Mouse (Mus musculus) neural tube, embryonic 15.5 days (tissue): ENCODE data around the gene Psme2b. TPM values are rescaled to one million over a fixed set of nuclear protein-coding genes. Genes with fewer than 3 reads are reported as not detected.
"Not testable (repeated sequence)": the region's sequence is repeated elsewhere in the genome, so short reads cannot be mapped to it uniquely, and the experiment has no call there.

Experiments
- ATAC-seq: fragments of 200-750 bp; cut with Nextera tagmentation; 2 replicates; pipeline ENCODE4 v1.8.0; 2017; ENCODE audit warnings: mild to moderate bottlenecking, moderate TSS enrichment, moderate library complexity; ENCODE audit not compliant: low FRiP score
- H3K27ac ChIP-seq: fragments of 300-500 bp; sonication (generic); replicated peaks from 2 replicates; pipeline ENCODE4 v1.5.1; 2015; ENCODE audit warnings: mild to moderate bottlenecking, inconsistent platforms
- H3K27me3 ChIP-seq: fragments of 300-500 bp; sonication (generic); replicated peaks from 2 replicates; pipeline ENCODE4 v1.6.1; 2015; ENCODE audit warnings: inconsistent platforms
- H3K36me3 ChIP-seq: fragments of 300-500 bp; sonication (generic); 2 replicates; pipeline ENCODE4 v1.6.1; 2015; ENCODE audit warnings: inconsistent platforms
- H3K4me1 ChIP-seq: fragments of 300-500 bp; sonication (generic); 2 replicates; pipeline ENCODE4 v1.6.1; 2015; ENCODE audit warnings: inconsistent platforms
- H3K4me2 ChIP-seq: fragments of 300-500 bp; sonication (generic); 2 replicates; pipeline ENCODE4 v1.6.1; 2015; ENCODE audit warnings: inconsistent platforms, mild to moderate bottlenecking, moderate library complexity
- H3K4me3 ChIP-seq: fragments of 300-500 bp; sonication (generic); replicated peaks from 2 replicates; pipeline ENCODE4 v1.5.1; 2015; ENCODE audit warnings: mild to moderate bottlenecking, inconsistent platforms
- H3K9ac ChIP-seq: fragments of 300-500 bp; sonication (generic); replicated peaks from 2 replicates; pipeline ENCODE4 v1.6.1; 2015; ENCODE audit warnings: mild to moderate bottlenecking, inconsistent platforms
- H3K9me3 ChIP-seq: fragments of 300-500 bp; sonication (generic); replicated peaks from 2 replicates; pipeline ENCODE4 v1.6.1; 2016; ENCODE audit warnings: inconsistent platforms
- WGBS: fragments of 180-500 bp; shearing (Covaris S2); methylation state at CpG from one replicate; pipeline ENCODE4 v1.1.7; 2015; ENCODE audit warnings: mixed read lengths; 5-methylcytosine and 5-hydroxymethylcytosine counted together
- polyA plus RNA-seq: library from polyadenylated mRNA; unstranded; fragments of >200 nt; fragmentation: Nextera tagmentation; extraction: Ambion mirVana; gene quantifications from 2 replicates; pipeline ENCODE4 v1.2.1, GENCODE M21; 2015

The Psme2b gene
- polyA plus RNA-seq, 1 experiment from 2014 or later: 2.2 TPM

- not testable (repeated sequence) for H3K9ac ChIP-seq, H3K36me3 ChIP-seq, H3K27me3 ChIP-seq, H3K4me1 ChIP-seq, H3K4me2 ChIP-seq, H3K27ac ChIP-seq, H3K9me3 ChIP-seq, ATAC-seq, H3K4me3 ChIP-seq
- WGBS: no CpG with 5 or more reads among the region's 3 CpGs
These were observed 10.7 kb downstream of the Psme2b start for GRCm38 (mm10) chr11:48935291-48935690.

GRCm38 (mm10) chr11:48933923-48934322 is 12.1 kb downstream of the Psme2b start:
- ATAC-seq, H3K4me3 ChIP-seq, H3K4me1 ChIP-seq, H3K4me2 ChIP-seq, H3K27me3 ChIP-seq, H3K9me3 ChIP-seq, H3K36me3 ChIP-seq, H3K9ac ChIP-seq, H3K27ac ChIP-seq: not testable (repeated sequence)
- 62% methylated on average over 1 of the region's 1 CpGs for WGBS

- H3K27me3 ChIP-seq, H3K9ac ChIP-seq, H3K4me1 ChIP-seq, H3K9me3 ChIP-seq, H3K4me2 ChIP-seq, H3K27ac ChIP-seq, H3K4me3 ChIP-seq, ATAC-seq, H3K36me3 ChIP-seq: not testable (repeated sequence)
- WGBS: 90% methylated on average over 1 of the region's 1 CpGs
These were observed 12.6 kb downstream of the Psme2b start for GRCm38 (mm10) chr11:48933422-48933821.

GRCm38 (mm10) chr11:48928068-48928467 is 17.9 kb downstream of the Psme2b start:
- H3K4me1 ChIP-seq, H3K36me3 ChIP-seq, H3K9ac ChIP-seq, H3K4me2 ChIP-seq, ATAC-seq, H3K27me3 ChIP-seq, H3K4me3 ChIP-seq, H3K9me3 ChIP-seq, H3K27ac ChIP-seq: not testable (repeated sequence)
- 89% methylated on average over 1 of the region's 1 CpGs for WGBS

- H3K9me3 ChIP-seq, H3K27ac ChIP-seq, ATAC-seq, H3K27me3 ChIP-seq, H3K9ac ChIP-seq, H3K4me1 ChIP-seq, H3K4me3 ChIP-seq, H3K36me3 ChIP-seq, H3K4me2 ChIP-seq: not testable (repeated sequence)
These were observed 19.6 kb downstream of the Psme2b start for GRCm38 (mm10) chr11:48926437-48926836.

GRCm38 (mm10) chr11:48923818-48924217 is 22.2 kb downstream of the Psme2b start:
- H3K27me3 ChIP-seq, H3K9me3 ChIP-seq, H3K9ac ChIP-seq, H3K27ac ChIP-seq, H3K4me2 ChIP-seq, H3K36me3 ChIP-seq, H3K4me3 ChIP-seq, H3K4me1 ChIP-seq, ATAC-seq: not testable (repeated sequence)
- WGBS: 80% methylated on average over 5 of the region's 5 CpGs

GRCm38 (mm10) chr11:48918380-48918779 is 27.6 kb downstream of the Psme2b start:
- no peak for ATAC-seq
- H3K27me3 ChIP-seq: no peaks in the 10 kb centered on the region

GRCm38 (mm10) chr11:48913611-48914010 is 32.4 kb downstream of the Psme2b start:
- Histone ChIP-seq H3K9ac (no peak overlapping the region), H3K27me3 (no peaks in the 10 kb centered on the region), H3K9me3 (no peaks in the 10 kb centered on the region), H3K4me1 (no peaks in the 10 kb centered on the region), H3K4me3 (no peak overlapping the region), H3K27ac (no peak overlapping the region), H3K4me2 (no peak overlapping the region), H3K36me3 (no peaks in the 10 kb centered on the region)
- no peak for ATAC-seq
- WGBS: 100% methylated on average over 1 of the region's 1 CpGs

More at GRCm38 (mm10) chr11:48918380-48918779, 27.6 kb downstream of the Psme2b start:
- Histone ChIP-seq H3K36me3 (no peaks in the 10 kb centered on the region), H3K27ac (no peak overlapping the region), H3K9me3 (no peaks in the 10 kb centered on the region), H3K4me3 (no peak overlapping the region), H3K4me2 (no peak overlapping the region), H3K9ac (no peak overlapping the region), H3K4me1 (no peaks in the 10 kb centered on the region)
- 92% methylated on average over 3 of the region's 3 CpGs for WGBS

GRCm38 (mm10) chr11:48908459-48908858 is 37.5 kb downstream of the Psme2b start:
- H3K4me2 ChIP-seq: no peak overlapping the region
- H3K4me3 ChIP-seq: no peak overlapping the region
- no peak for ATAC-seq
- no peak overlapping the region for H3K27ac ChIP-seq
- H3K9me3 ChIP-seq: no peaks in the 10 kb centered on the region
- no peaks in the 10 kb centered on the region for H3K27me3 ChIP-seq
- 68% methylated on average over 1 of the region's 1 CpGs for WGBS
- H3K4me1 ChIP-seq: no peaks in the 10 kb centered on the region
- H3K9ac ChIP-seq: no peak overlapping the region
- H3K36me3 ChIP-seq: no peaks in the 10 kb centered on the region

GRCm38 (mm10) chr11:48902021-48902420 is 44.0 kb downstream of the Psme2b start, which contains the start of gene Gm5431:
Gm5431 (minus strand) TSS chr11:48902214.
- Histone ChIP-seq H3K36me3 (no peaks in the 10 kb centered on the region), H3K9ac (no peak within 1 kb of the TSS), H3K27me3 (no peaks in the 10 kb centered on the region), H3K4me3 (no peak within 1 kb of the TSS), H3K4me1 (no peaks in the 10 kb centered on the region), H3K9me3 (no peaks in the 10 kb centered on the region), H3K27ac (no peak within 1 kb of the TSS), H3K4me2 (no peak within 1 kb of the TSS)
- WGBS: 79% methylated on average over 2 of the region's 2 CpGs
- ATAC-seq: no peak

GRCm38 (mm10) chr11:48901567-48901930 is 44.4 kb downstream of the Psme2b start:
- not testable (repeated sequence) for H3K4me3 ChIP-seq

GRCm38 (mm10) chr11:48900654-48901566 is 45.1 kb downstream of the Psme2b start:
- H3K36me3 ChIP-seq, H3K9ac ChIP-seq, H3K4me3 ChIP-seq, ATAC-seq, H3K27ac ChIP-seq, H3K4me2 ChIP-seq, H3K9me3 ChIP-seq, H3K4me1 ChIP-seq, H3K27me3 ChIP-seq: not testable (repeated sequence)
- WGBS: 83% methylated on average over 6 of the region's 6 CpGs

More at GRCm38 (mm10) chr11:48901567-48901930, 44.4 kb downstream of the Psme2b start:
- not testable (repeated sequence) for H3K9ac ChIP-seq, H3K4me2 ChIP-seq, ATAC-seq, H3K9me3 ChIP-seq, H3K27ac ChIP-seq, H3K36me3 ChIP-seq, H3K4me1 ChIP-seq, H3K27me3 ChIP-seq
- 96% methylated on average over 1 of the region's 1 CpGs for WGBS
